Mouse (Mus musculus) neural tube, embryonic 11.5 days (tissue): ENCODE measurements around the gene Slc35d1. TPM values are rescaled to one million over a fixed set of nuclear protein-coding genes. Genes with fewer than 3 reads are reported as not detected.
A peak's percentile ranks its signal among the peaks of the same experiment; 100 is the strongest.
"Not testable (repeated sequence)": the region's sequence is repeated elsewhere in the genome, so short reads cannot be mapped to it uniquely, and the experiment has no call there.

Source experiments
- ATAC-seq: fragments of 200-750 bp; cut with Nextera tagmentation; 2 replicates; pipeline ENCODE4 v1.8.0; 2017; ENCODE audit warnings: moderate number of reproducible peaks, mild to moderate bottlenecking, moderate TSS enrichment, moderate library complexity; ENCODE audit not compliant: insufficient read depth, low FRiP score, low TSS enrichment
- DNase-seq: peaks from one replicate; pipeline ENCODE4 v3.0.0-alpha.2; 2015; ENCODE audit warnings: low spot score
- H3K27ac ChIP-seq: fragments of 300-500 bp; sonication (generic); 2 replicates; pipeline ENCODE4 v1.5.1; 2014; ENCODE audit warnings: low read depth, mild to moderate bottlenecking, low read length
- H3K27me3 ChIP-seq: fragments of 300-500 bp; sonication (generic); 2 replicates; pipeline ENCODE4 v1.6.1; 2014; ENCODE audit warnings: mild to moderate bottlenecking, low read length, mixed read lengths; ENCODE audit not compliant: control insufficient read depth, insufficient read depth
- H3K36me3 ChIP-seq: fragments of 300-500 bp; sonication (generic); 2 replicates; pipeline ENCODE4 v1.6.1; 2014; ENCODE audit warnings: mild to moderate bottlenecking, low read length, moderate library complexity, mixed read lengths; ENCODE audit not compliant: control insufficient read depth, insufficient read depth
- H3K4me1 ChIP-seq: fragments of 300-500 bp; sonication (generic); 2 replicates; pipeline ENCODE4 v1.6.1; 2014; ENCODE audit warnings: low read length, mixed read lengths; ENCODE audit not compliant: control insufficient read depth, insufficient read depth
- H3K4me2 ChIP-seq: fragments of 300-500 bp; sonication (generic); 2 replicates; pipeline ENCODE4 v1.6.1; 2014; ENCODE audit warnings: low read depth, mild to moderate bottlenecking, moderate library complexity
- H3K4me3 ChIP-seq: fragments of 300-500 bp; sonication (generic); 2 replicates; pipeline ENCODE4 v1.5.1; 2014; ENCODE audit warnings: low read depth, low read length
- H3K9ac ChIP-seq: fragments of 300-500 bp; sonication (generic); 2 replicates; pipeline ENCODE4 v1.6.1; 2014; ENCODE audit warnings: mild to moderate bottlenecking, low read length
- H3K9me3 ChIP-seq: fragments of 300-500 bp; sonication (generic); 2 replicates; pipeline ENCODE4 v1.6.1; 2016; ENCODE audit warnings: low read length; ENCODE audit not compliant: control insufficient read depth
- WGBS: fragments of 180-500 bp; shearing (Covaris S2); extraction: QIAGEN DNeasy Blood & Tissue Kit; methylation state at CpG from one replicate; pipeline ENCODE4 v1.1.7; 2014; 5-methylcytosine and 5-hydroxymethylcytosine counted together
- polyA plus RNA-seq: library from polyadenylated mRNA; unstranded; fragments of >200 nt; fragmentation: Nextera tagmentation; extraction: Ambion mirVana; gene quantifications from 2 replicates; pipeline ENCODE4 v1.2.1, GENCODE M21; 2014

Gene Slc35d1
- polyA plus RNA-seq, 1 experiment from 2014 or later = 12.0 TPM

DNA sequence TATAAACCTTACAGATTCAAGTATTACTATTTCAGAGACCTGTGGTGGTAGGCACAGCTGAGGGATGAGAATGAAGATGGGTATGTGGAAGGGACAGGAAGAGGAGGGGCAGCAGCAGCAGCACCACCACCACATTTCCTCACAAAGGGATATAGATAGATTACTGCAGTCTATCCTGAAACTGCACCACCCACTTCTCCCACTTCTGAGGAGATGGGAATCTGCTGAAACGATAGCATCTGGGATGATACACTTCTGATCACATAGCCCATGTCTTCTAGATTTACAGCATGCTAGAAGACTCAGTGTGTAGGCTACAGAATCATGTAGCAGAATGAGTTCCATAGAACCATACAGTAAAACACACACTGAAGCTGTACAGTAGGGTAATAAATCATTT, 37.3 kb downstream of the Slc35d1 start:
- Histone ChIP-seq H3K36me3 (no peaks in the 10 kb centered on the region), H3K4me3 (no peak overlapping the region), H3K9me3 (no peaks in the 10 kb centered on the region), H3K4me1 (peaks cover 8% of the 10 kb centered on the region; the same call in 1 of the 2 replicates), H3K27ac (no peak overlapping the region), H3K27me3 (no peaks in the 10 kb centered on the region), H3K4me2 (no peak overlapping the region), H3K9ac (no peak overlapping the region)
- DNase-seq (no peak), ATAC-seq (no peak)
- 82% methylated on average over 1 of the region's 1 CpGs for WGBS

DNA sequence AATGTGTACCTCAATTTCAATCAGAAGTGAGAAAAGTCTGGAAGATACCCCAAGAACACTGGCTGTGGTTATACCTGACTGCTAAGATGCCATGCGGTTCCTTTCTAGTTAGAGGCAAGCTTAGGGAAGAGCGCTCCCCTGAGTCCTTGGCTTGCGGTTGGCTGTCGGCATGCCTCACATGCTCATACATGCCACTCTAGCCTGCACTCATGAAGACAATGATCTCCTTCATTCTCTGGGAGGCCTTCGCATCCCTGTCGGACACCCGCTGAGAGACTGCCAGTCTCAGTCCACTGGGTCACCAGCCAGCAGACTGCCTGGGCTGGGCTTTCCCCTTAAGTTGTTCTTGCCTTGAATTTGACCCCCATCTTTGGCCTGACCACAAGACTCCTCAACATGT, 41.0 kb downstream of the Slc35d1 start:
- WGBS = 80% methylated on average over 7 of the region's 7 CpGs
- DNase-seq = no peak
- H3K36me3 ChIP-seq = no peaks in the 10 kb centered on the region; the same call in 1 of the 2 replicates
- ATAC-seq = no peak
- no peaks in the 10 kb centered on the region for H3K9me3 ChIP-seq
- no peak overlapping the region for H3K4me3 ChIP-seq
- H3K27ac ChIP-seq = no peak overlapping the region
- H3K4me2 ChIP-seq = no peak overlapping the region
- H3K9ac ChIP-seq = no peak overlapping the region
- H3K4me1 ChIP-seq = no peaks in the 10 kb centered on the region
- no peaks in the 10 kb centered on the region for H3K27me3 ChIP-seq

- Histone ChIP-seq H3K9me3 (no peaks in the 10 kb centered on the region), H3K36me3 (no peaks in the 10 kb centered on the region; the same call in 1 of the 2 replicates), H3K27me3 (no peaks in the 10 kb centered on the region), H3K4me2 (no peak overlapping the region), H3K9ac (no peak overlapping the region), H3K27ac (no peak overlapping the region), H3K4me1 (no peaks in the 10 kb centered on the region), H3K4me3 (no peak overlapping the region)
- WGBS = 85% methylated on average over 6 of the region's 6 CpGs
- ATAC-seq (no peak), DNase-seq (no peak)
Observed at GRCm38 (mm10) chr4:103173507-103173906, 41.5 kb downstream of the Slc35d1 start.

GRCm38 (mm10) chr4:103171256-103171655, 43.7 kb downstream of the Slc35d1 start:
- Histone ChIP-seq H3K9ac (no peak overlapping the region), H3K4me2 (no peak overlapping the region), H3K9me3 (no peaks in the 10 kb centered on the region), H3K27ac (no peak overlapping the region), H3K27me3 (no peaks in the 10 kb centered on the region), H3K4me3 (no peak overlapping the region), H3K4me1 (no peaks in the 10 kb centered on the region), H3K36me3 (no peaks in the 10 kb centered on the region; the same call in 1 of the 2 replicates)
- ATAC-seq = no peak
- 94% methylated on average over 3 of the region's 3 CpGs for WGBS
- DNase-seq = no peak

GRCm38 (mm10) chr4:103166198-103166597, 48.8 kb downstream of the Slc35d1 start:
- not testable (repeated sequence) for H3K36me3 ChIP-seq, H3K4me2 ChIP-seq, H3K27me3 ChIP-seq, H3K27ac ChIP-seq, DNase-seq, H3K9me3 ChIP-seq, H3K4me3 ChIP-seq, H3K4me1 ChIP-seq, H3K9ac ChIP-seq, ATAC-seq
- 92% methylated on average over 1 of the region's 1 CpGs for WGBS

- 93% methylated on average over 4 of the region's 4 CpGs for WGBS
- H3K4me3 ChIP-seq = no peak overlapping the region
- no peak overlapping the region for H3K27ac ChIP-seq
- H3K4me2 ChIP-seq = no peak overlapping the region
- no peak overlapping the region for H3K9ac ChIP-seq
- ATAC-seq (no peak), DNase-seq (no peak)
- no peaks in the 10 kb centered on the region for H3K4me1 ChIP-seq
- no peaks in the 10 kb centered on the region for H3K9me3 ChIP-seq
- peaks cover 4% of the 10 kb centered on the region; the same call in 1 of the 2 replicates for H3K36me3 ChIP-seq
- H3K27me3 ChIP-seq = no peaks in the 10 kb centered on the region
Observed at GRCm38 (mm10) chr4:103158781-103159180, 56.2 kb downstream of the Slc35d1 start.

DNA sequence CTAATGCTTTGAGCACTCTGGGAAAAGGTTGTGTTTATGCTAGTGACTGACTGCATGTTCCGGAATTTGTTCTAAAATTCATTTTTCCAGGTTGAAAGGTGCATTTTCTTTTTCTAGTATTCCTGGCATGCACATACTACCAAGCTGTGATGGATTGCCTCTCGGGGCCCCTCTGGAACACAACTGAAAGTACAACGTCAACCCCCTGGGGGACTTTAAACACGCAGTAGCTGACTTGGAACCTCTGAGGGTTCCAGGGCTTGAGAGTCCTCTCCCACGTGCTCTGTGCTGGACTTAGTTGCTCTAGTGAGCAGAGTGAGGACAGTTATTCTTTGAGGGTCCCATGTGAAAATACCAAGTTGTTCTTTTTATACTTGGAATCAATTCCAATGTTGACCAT, 63.0 kb downstream of the Slc35d1 start:
- WGBS = 86% methylated on average over 5 of the region's 5 CpGs
- no peak overlapping the region for H3K4me3 ChIP-seq
- H3K4me2 ChIP-seq = no peak overlapping the region
- ATAC-seq (no peak), DNase-seq (no peak)
- H3K27me3 ChIP-seq = no peaks in the 10 kb centered on the region
- no peaks in the 10 kb centered on the region for H3K4me1 ChIP-seq
- H3K9ac ChIP-seq = no peak overlapping the region
- H3K36me3 ChIP-seq = peaks cover 7% of the 10 kb centered on the region
- no peak overlapping the region for H3K27ac ChIP-seq
- H3K9me3 ChIP-seq = no peaks in the 10 kb centered on the region

GRCm38 (mm10) chr4:103146339-103146738, 68.6 kb downstream of the Slc35d1 start:
- H3K36me3 ChIP-seq = 0 out of 2 replicates have a peak, but pooled peaks cover 2% of the 10 kb centered on the region

DNA sequence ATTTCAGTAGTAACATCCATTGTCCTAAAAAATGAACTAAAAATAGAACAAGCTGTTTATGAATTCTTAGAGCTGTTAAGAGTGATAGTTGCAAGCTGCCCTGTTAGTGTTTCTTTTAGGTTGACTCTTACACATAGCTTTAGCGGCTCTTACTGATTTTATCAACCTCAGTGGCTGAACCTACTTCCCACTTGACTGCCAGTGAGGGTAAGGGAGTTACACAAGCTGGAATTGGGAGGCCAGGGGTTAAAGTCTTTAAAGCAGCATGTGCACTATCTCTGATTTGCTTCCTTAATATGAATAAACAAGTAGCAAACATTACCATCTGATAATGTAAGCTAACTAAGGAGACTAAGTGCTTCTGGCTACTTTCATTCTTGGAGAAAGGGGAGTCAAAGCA, 78.0 kb downstream of the Slc35d1 start:
- DNase-seq (no peak), ATAC-seq (no peak)
- Histone ChIP-seq H3K4me3 (no peak overlapping the region), H3K27me3 (no peaks in the 10 kb centered on the region), H3K9me3 (no peaks in the 10 kb centered on the region), H3K9ac (no peak overlapping the region), H3K27ac (no peak overlapping the region), H3K4me1 (no peaks in the 10 kb centered on the region), H3K36me3 (no peaks in the 10 kb centered on the region), H3K4me2 (no peak overlapping the region)
- WGBS = 88% methylated on average over 1 of the region's 1 CpGs

More at GRCm38 (mm10) chr4:103146339-103146738, 68.6 kb downstream of the Slc35d1 start:
- DNase-seq = peak; percentile 70
- WGBS = 50% methylated on average over 5 of the region's 5 CpGs
- Histone ChIP-seq H3K4me1 (no peaks in the 10 kb centered on the region), H3K27ac (no peak overlapping the region), H3K9ac (no peak overlapping the region), H3K9me3 (no peaks in the 10 kb centered on the region), H3K27me3 (no peaks in the 10 kb centered on the region), H3K4me3 (no peak overlapping the region), H3K4me2 (no peak overlapping the region)
- ATAC-seq = no peak
